Mouse (Mus musculus) embryonic facial prominence, embryonic 10.5 days (tissue): ENCODE measurements around the gene Adcy1. TPM values are rescaled to one million over a fixed set of nuclear protein-coding genes. Genes with fewer than 3 reads are reported as not detected.

Experiments used
- DNase-seq: peaks from one replicate; pipeline ENCODE4 v3.0.0-alpha.2; 2017; ENCODE audit warnings: low spot score
- H3K27ac ChIP-seq: fragments of 300-500 bp; sonication (generic); replicated peaks from 2 replicates; pipeline ENCODE4 v1.5.1; 2016; ENCODE audit warnings: mild to moderate bottlenecking
- H3K27me3 ChIP-seq: fragments of 300-500 bp; sonication (generic); replicated peaks from 2 replicates; pipeline ENCODE4 v1.6.1; 2016; ENCODE audit warnings: low read depth, mild to moderate bottlenecking; ENCODE audit not compliant: poor library complexity, severe bottlenecking
- H3K36me3 ChIP-seq: fragments of 300-500 bp; sonication (generic); replicated peaks from 2 replicates; pipeline ENCODE4 v1.6.1; 2016; ENCODE audit warnings: mild to moderate bottlenecking, moderate library complexity
- H3K4me1 ChIP-seq: fragments of 300-500 bp; sonication (generic); 2 replicates; pipeline ENCODE4 v1.6.1; 2016
- H3K4me3 ChIP-seq: fragments of 300-500 bp; sonication (generic); 2 replicates; pipeline ENCODE4 v1.5.1; 2016; ENCODE audit warnings: mild to moderate bottlenecking, moderate library complexity
- H3K9me3 ChIP-seq: fragments of 300-500 bp; sonication (generic); 2 replicates; pipeline ENCODE4 v1.6.1; 2016; ENCODE audit warnings: mild to moderate bottlenecking
- WGBS: fragments of 180-500 bp; shearing (Covaris S2); methylation state at CpG from one replicate; pipeline ENCODE4 v1.1.7; 2016; 5-methylcytosine and 5-hydroxymethylcytosine counted together
- polyA plus RNA-seq: library from polyadenylated mRNA; unstranded; fragments of >200 nt; fragmentation: Nextera tagmentation; extraction: Ambion mirVana; gene quantifications from 2 replicates; pipeline ENCODE4 v1.2.1, GENCODE M21; 2016

Adcy1 gene
- polyA plus RNA-seq, 1 experiment from 2014 or later = 1.2 TPM

GRCm38 (mm10) chr11:7081893-7082292 is 18.6 kb downstream of the Adcy1 start:
- Histone ChIP-seq H3K9me3 (no peaks in the 10 kb centered on the region), H3K36me3 (no peaks in the 10 kb centered on the region), H3K4me3 (no peak overlapping the region), H3K27me3 (no peaks in the 10 kb centered on the region), H3K27ac (no peak overlapping the region), H3K4me1 (no peaks in the 10 kb centered on the region)
- WGBS = 93% methylated on average over 1 of the region's 1 CpGs
- DNase-seq = no peak

- H3K27me3 ChIP-seq = no peaks in the 10 kb centered on the region
- no peak overlapping the region for H3K27ac ChIP-seq
- H3K4me1 ChIP-seq = no peaks in the 10 kb centered on the region
- no peaks in the 10 kb centered on the region for H3K36me3 ChIP-seq
- WGBS = 90% methylated on average over 1 of the region's 1 CpGs
- no peak overlapping the region for H3K4me3 ChIP-seq
- DNase-seq = no peak
- H3K9me3 ChIP-seq = no peaks in the 10 kb centered on the region
Observed at GRCm38 (mm10) chr11:7083911-7084310, 20.6 kb downstream of the Adcy1 start.

DNA sequence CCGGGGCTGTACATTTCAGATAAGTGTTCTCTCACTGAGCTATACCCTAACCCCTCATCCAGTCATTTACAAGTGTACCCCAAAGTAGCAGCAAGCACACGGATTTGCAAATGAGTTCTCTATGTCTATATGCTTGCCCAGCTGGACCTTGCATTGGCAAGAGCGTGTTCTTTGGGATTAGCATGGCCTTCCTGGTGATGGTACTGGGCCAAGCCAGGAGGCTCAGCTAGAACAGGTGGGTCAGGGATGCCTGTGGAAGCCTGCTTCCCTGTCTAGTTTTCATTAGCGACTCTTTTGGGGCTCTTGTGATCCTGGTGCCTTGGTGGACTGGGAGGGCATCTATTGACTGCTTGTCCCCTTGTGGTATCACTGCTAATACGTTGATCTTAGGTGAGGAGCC is 21.9 kb downstream of the Adcy1 start:
- DNase-seq = no peak
- Histone ChIP-seq H3K27ac (no peak overlapping the region), H3K4me1 (no peaks in the 10 kb centered on the region), H3K9me3 (no peaks in the 10 kb centered on the region), H3K36me3 (no peaks in the 10 kb centered on the region), H3K27me3 (no peaks in the 10 kb centered on the region), H3K4me3 (no peak overlapping the region)
- 86% methylated on average over 5 of the region's 5 CpGs for WGBS

DNA sequence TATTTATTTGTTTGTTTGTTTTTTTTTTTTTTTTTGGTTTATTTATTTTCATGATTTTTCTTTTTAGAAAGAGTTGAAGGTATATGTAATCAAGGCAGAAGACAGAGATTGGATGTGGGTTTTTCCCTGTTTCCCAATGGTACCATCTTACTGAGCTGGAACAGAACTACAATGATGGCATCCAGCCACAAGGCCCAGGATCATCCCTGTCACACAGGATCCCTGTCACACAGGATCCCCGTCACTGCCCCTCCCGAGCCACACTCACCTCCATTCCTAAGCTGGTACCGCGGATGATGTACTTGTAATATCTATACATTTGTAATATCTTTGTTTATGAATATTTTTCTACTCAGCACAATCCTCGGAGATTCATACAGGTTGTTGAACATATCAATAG is 27.8 kb downstream of the Adcy1 start:
- no peaks in the 10 kb centered on the region for H3K4me1 ChIP-seq
- 93% methylated on average over 5 of the region's 5 CpGs for WGBS
- H3K4me3 ChIP-seq = no peak overlapping the region

GRCm38 (mm10) chr11:7094844-7095243 is 31.6 kb downstream of the Adcy1 start:
- WGBS = 94% methylated on average over 6 of the region's 6 CpGs
- Histone ChIP-seq H3K9me3 (no peaks in the 10 kb centered on the region), H3K27me3 (no peaks in the 10 kb centered on the region), H3K4me1 (peaks cover 7% of the 10 kb centered on the region), H3K36me3 (no peaks in the 10 kb centered on the region), H3K4me3 (no peak overlapping the region), H3K27ac (no peak overlapping the region)
- no peak for DNase-seq

More for the DNA sequence above, 27.8 kb downstream of the Adcy1 start:
- H3K27me3 ChIP-seq = no peaks in the 10 kb centered on the region
- no peaks in the 10 kb centered on the region for H3K36me3 ChIP-seq
- H3K27ac ChIP-seq = no peak overlapping the region
- no peaks in the 10 kb centered on the region for H3K9me3 ChIP-seq
- no peak for DNase-seq

GRCm38 (mm10) chr11:7101674-7102073 is 38.4 kb downstream of the Adcy1 start:
- no peaks in the 10 kb centered on the region for H3K36me3 ChIP-seq
- no peak overlapping the region; the same call in 1 of the 2 replicates for H3K27ac ChIP-seq
- no peaks in the 10 kb centered on the region for H3K27me3 ChIP-seq
- DNase-seq = no peak
- H3K4me3 ChIP-seq = no peak overlapping the region
- no peaks in the 10 kb centered on the region for H3K9me3 ChIP-seq
- WGBS = 86% methylated on average over 6 of the region's 6 CpGs
- H3K4me1 ChIP-seq = peaks cover 16% of the 10 kb centered on the region

DNA sequence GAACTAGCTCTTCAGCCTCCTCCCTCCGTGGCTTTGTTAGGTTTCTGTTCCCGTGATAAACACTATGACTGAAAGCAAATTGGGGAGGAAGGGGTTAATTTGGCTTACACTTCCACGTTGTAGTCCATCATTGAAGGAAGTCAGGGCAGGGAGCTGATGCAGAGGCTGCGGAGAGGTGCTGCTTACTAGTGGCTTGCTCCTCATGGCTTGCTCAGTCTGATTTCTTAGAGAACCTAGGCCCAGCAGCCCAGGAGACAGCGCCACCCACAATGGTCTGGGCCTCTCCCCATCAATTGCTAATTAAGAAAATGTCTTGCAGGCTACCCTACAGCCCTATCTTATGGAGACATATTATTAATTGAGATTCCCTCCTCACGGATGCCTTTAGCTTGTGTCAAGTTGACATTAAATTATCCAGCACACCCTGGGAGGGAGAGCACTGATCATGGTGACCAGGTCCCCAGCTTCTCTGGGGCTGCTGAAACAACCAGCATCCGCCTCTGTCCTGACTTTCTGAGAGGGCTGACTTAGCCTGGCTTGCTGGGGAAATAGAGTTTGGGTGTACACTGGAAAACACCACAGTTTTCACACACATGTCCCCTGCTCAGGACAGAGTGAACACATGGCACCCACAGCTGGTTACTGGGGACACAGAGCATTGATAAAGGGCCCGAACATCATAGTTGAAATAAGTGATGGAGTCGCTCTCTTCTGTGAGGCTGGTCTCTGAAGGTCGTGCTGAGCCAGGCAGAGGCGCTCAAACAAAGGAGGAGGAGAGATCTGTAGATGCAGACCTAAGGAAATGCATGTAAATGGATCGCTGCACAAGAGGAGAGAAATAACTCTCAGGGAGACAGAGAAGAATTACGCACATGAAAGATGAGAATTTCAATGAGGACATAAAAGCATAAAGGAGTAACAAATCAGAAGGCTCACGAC is 39.2 kb downstream of the Adcy1 start:
- H3K27ac ChIP-seq = no peak overlapping the region
- 74% methylated on average over 14 of the region's 14 CpGs for WGBS

GRCm38 (mm10) chr11:7105337-7105736 is 42.0 kb downstream of the Adcy1 start:
- no peaks in the 10 kb centered on the region for H3K36me3 ChIP-seq
- H3K9me3 ChIP-seq = no peaks in the 10 kb centered on the region
- WGBS = 88% methylated on average over 8 of the region's 8 CpGs
- H3K27ac ChIP-seq = no peak overlapping the region
- H3K4me3 ChIP-seq = no peak overlapping the region
- peaks cover 5% of the 10 kb centered on the region for H3K4me1 ChIP-seq
- no peak for DNase-seq
- H3K27me3 ChIP-seq = no peaks in the 10 kb centered on the region

More for the DNA sequence above, 39.2 kb downstream of the Adcy1 start:
- Histone ChIP-seq H3K27me3 (no peaks in the 10 kb centered on the region), H3K36me3 (no peaks in the 10 kb centered on the region), H3K9me3 (no peaks in the 10 kb centered on the region), H3K4me3 (no peak overlapping the region), H3K4me1 (peaks cover 16% of the 10 kb centered on the region)
- DNase-seq = no peak

DNA sequence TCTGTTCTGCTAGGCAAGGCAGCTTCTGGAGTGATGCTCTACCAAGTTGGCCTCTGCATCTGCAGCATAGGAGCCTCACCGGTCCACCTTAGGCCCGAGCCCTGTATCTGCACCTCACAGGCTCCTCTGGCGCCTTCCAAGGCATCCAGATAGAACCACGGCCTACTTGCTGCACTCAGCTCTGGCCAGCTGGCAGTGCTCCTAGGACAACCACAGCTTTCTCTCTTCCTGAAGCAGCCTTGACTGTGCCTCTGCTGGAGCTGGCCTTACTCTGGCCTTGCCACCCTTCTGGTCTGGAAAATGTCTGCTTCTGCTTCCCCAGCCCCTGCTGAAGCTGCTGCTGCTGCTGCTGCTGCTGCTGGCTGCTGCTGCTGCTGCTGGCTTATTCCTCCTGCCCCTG is 45.8 kb downstream of the Adcy1 start:
- WGBS = 87% methylated on average over 4 of the region's 4 CpGs
- Histone ChIP-seq H3K9me3 (no peaks in the 10 kb centered on the region), H3K36me3 (no peaks in the 10 kb centered on the region), H3K4me1 (no peaks in the 10 kb centered on the region), H3K27me3 (no peaks in the 10 kb centered on the region), H3K4me3 (no peak overlapping the region), H3K27ac (peak overlapping the region; percentile 35; the same call in 1 of the 2 replicates)
- DNase-seq = no peak

- no peak overlapping the region for H3K27ac ChIP-seq
- no peaks in the 10 kb centered on the region for H3K4me1 ChIP-seq
- WGBS = 74% methylated on average over 4 of the region's 4 CpGs
- DNase-seq = no peak
- no peak overlapping the region for H3K4me3 ChIP-seq
- no peaks in the 10 kb centered on the region for H3K27me3 ChIP-seq
- H3K36me3 ChIP-seq = no peaks in the 10 kb centered on the region
- no peaks in the 10 kb centered on the region for H3K9me3 ChIP-seq
Observed at GRCm38 (mm10) chr11:7113046-7113445, 49.8 kb downstream of the Adcy1 start.

GRCm38 (mm10) chr11:7113687-7114086 is 50.4 kb downstream of the Adcy1 start:
- H3K27ac ChIP-seq = no peak overlapping the region; the same call in 1 of the 2 replicates
- 60% methylated on average over 6 of the region's 6 CpGs for WGBS
- no peaks in the 10 kb centered on the region for H3K36me3 ChIP-seq
- H3K4me3 ChIP-seq = no peak overlapping the region
- H3K4me1 ChIP-seq = no peaks in the 10 kb centered on the region
- DNase-seq = no peak
- H3K27me3 ChIP-seq = no peaks in the 10 kb centered on the region
- H3K9me3 ChIP-seq = no peaks in the 10 kb centered on the region

DNA sequence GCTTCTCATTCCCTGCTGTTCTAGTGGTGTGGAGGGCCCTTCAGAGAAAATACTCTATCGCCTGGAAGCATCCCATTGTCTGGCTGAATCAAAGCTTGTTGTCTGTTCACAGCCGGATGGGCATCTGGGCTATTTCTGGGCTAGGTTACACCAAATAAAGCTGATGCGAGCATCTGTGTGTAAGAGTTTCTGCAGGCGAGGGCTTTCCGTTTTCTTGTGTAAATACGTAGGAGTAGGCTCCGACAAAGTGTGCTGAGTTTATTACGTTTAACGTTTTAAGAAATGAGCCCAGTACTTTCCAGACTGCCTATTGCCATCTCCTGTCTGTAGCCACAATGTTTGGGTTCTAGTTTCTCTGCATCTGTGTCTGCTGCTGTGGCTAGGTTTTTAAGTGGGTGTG is 51.0 kb downstream of the Adcy1 start:
- no peaks in the 10 kb centered on the region for H3K4me1 ChIP-seq
- no peaks in the 10 kb centered on the region for H3K9me3 ChIP-seq
- H3K36me3 ChIP-seq = no peaks in the 10 kb centered on the region
- no peak overlapping the region for H3K27ac ChIP-seq
- H3K27me3 ChIP-seq = no peaks in the 10 kb centered on the region
- WGBS = 74% methylated on average over 9 of the region's 9 CpGs
- no peak for DNase-seq
- H3K4me3 ChIP-seq = no peak overlapping the region

GRCm38 (mm10) chr11:7116647-7117046 is 53.4 kb downstream of the Adcy1 start:
- no peaks in the 10 kb centered on the region for H3K9me3 ChIP-seq
- no peaks in the 10 kb centered on the region for H3K27me3 ChIP-seq
- H3K4me1 ChIP-seq = no peaks in the 10 kb centered on the region
- WGBS = 76% methylated on average over 2 of the region's 2 CpGs
- no peaks in the 10 kb centered on the region for H3K36me3 ChIP-seq
- H3K27ac ChIP-seq = no peak overlapping the region
- H3K4me3 ChIP-seq = no peak overlapping the region
- DNase-seq = no peak
